27 mouse cellular contexts compared by ENCODE assay signal in the genomic region with DNA sequence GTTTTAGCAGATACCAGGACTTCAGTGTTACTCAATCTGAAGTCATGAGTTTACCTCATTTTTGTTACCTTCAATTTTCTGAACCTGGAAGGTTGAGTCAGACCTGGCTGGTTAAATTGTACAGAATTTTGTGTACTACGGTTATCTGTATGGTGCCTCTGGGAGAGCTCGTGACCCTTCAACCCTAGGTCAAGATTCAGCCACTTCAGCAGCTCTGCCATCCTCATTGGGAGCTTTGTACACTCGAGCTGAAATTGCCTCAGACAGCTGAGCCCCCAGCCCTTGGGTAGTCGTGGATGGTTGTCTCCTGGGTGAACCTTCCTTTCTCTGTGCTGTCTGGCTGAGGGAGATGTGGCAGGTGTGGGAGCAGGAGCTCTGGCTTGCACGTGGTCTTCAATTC. TPM values are rescaled to one million over a fixed set of nuclear protein-coding genes. Genes with fewer than 3 reads are reported as not detected.
DNase-seq lines count a peak whose midpoint lies in the region; ATAC-seq and TF ChIP-seq lines count a peak whose summit lies in the region.
"Had no signal": no experiment of that assay in that cellular context is flagged by ENCODE, and none has a peak within 500 bp of the region (broad histone marks: within the 10 kb centered on the region; RNA-seq: fewer than 3 reads in every experiment).

No protein-coding gene starts in this region.

- H3K27me3 ChIP-seq in heart, adult 2 months (ENCODE audit: control insufficient read depth, insufficient read depth, low read length) = no peaks in the 10 kb centered on the region
- H3K27me3 ChIP-seq in lung, embryonic 15.5 days = no peaks in the 10 kb centered on the region
- H3K27me3 ChIP-seq: embryonic facial prominence, embryonic 12.5 days; embryonic facial prominence, embryonic 15.5 days; forebrain, embryonic 12.5 days had no signal

- no peak overlapping the region for H3K9ac ChIP-seq in heart, adult 2 months (ENCODE audit: low read depth, low read length)
- H3K9ac ChIP-seq in lung, embryonic 15.5 days = no peak overlapping the region
- H3K9ac ChIP-seq: embryonic facial prominence, embryonic 12.5 days; embryonic facial prominence, embryonic 15.5 days; forebrain, embryonic 12.5 days had no signal

- H3K79me2 ChIP-seq in heart, adult 2 months (replicated peaks; ENCODE audit: control insufficient read depth, insufficient read depth, low read length) = no peaks in the 10 kb centered on the region

- H3K4me1 ChIP-seq in heart, adult 2 months (ENCODE audit: control insufficient read depth, insufficient read depth, low read length) = no peaks in the 10 kb centered on the region
- 0 out of 2 replicates have a peak, but pooled peaks cover 2% of the 10 kb centered on the region for H3K4me1 ChIP-seq in lung, embryonic 15.5 days
- H3K4me1 ChIP-seq: forebrain, embryonic 12.5 days had no signal

- ATAC-seq in lung, embryonic 15.5 days (ENCODE audit: borderline replicate concordance, extremely low read depth, low FRiP score, low TSS enrichment) = no peak
- ATAC-seq: forebrain, embryonic 14.5 days; forebrain, embryonic 16.5 days had no signal

- peak; percentile 78 for DNase-seq in heart, adult 11 months
- DNase-seq in heart, adult 2 months = no peak
- no peak for DNase-seq in lung, postnatal 4 days
- peak; percentile 36 for DNase-seq in right cerebral cortex, postnatal 25 days
- no peak for DNase-seq in right cerebral cortex, adult 18-20 months
- DNase-seq in yolk sac, embryonic 10.5 days (ENCODE audit: low spot score) = peak; percentile 66
- no peak for DNase-seq in left cerebral cortex, postnatal 36 days (ENCODE audit: low spot score in 2 of 2)
- DNase-seq: adrenal gland, adult 2 months; adrenal gland, postnatal 10 days; adrenal gland, postnatal 25 days; cerebellum, adult 11 months; cerebellum, adult 18-20 months; cerebellum, adult 8-10 months; cerebellum, adult 9-11 months; cerebellum, postnatal 14 days; cerebellum, postnatal 36 days; embryo, embryonic 11 days had no signal

- intact Hi-C loops in heart, adult 2 months (cut with DNase I) = no loop called here
- intact Hi-C loops in left cerebral cortex, postnatal 36 days (cut with DNase I) = no loop called here

- no peak overlapping the region for H3K4me2 ChIP-seq in lung, embryonic 15.5 days
- H3K4me2 ChIP-seq: embryonic facial prominence, embryonic 12.5 days; embryonic facial prominence, embryonic 15.5 days; forebrain, embryonic 12.5 days had no signal

- no peak for TF ChIP-seq EP300 in heart, adult 2 months (IDR thresholded peaks at IDR 0.05; ENCODE audit: insufficient read depth, low read depth, low read length)

- H3K36me3 ChIP-seq in heart, adult 2 months (ENCODE audit: control insufficient read depth, insufficient read depth, low read length) = no peaks in the 10 kb centered on the region
- peaks cover 15% of the 10 kb centered on the region; the same call in 1 of the 2 replicates for H3K36me3 ChIP-seq in lung, embryonic 15.5 days

- no peak for TF ChIP-seq POLR2A in heart, adult 2 months (IDR thresholded peaks at IDR 0.05; ENCODE audit: insufficient read depth, low read depth, low read length)

- H3K9me3 ChIP-seq in lung, embryonic 15.5 days = no peaks in the 10 kb centered on the region
- H3K9me3 ChIP-seq: embryonic facial prominence, embryonic 12.5 days; embryonic facial prominence, embryonic 15.5 days; forebrain, embryonic 10.5 days; forebrain, embryonic 12.5 days had no signal

- H3K4me3 ChIP-seq in heart, adult 2 months = no peak overlapping the region
- no peak overlapping the region for H3K4me3 ChIP-seq in lung, embryonic 15.5 days
- H3K4me3 ChIP-seq: embryonic facial prominence, embryonic 12.5 days; embryonic facial prominence, embryonic 15.5 days; erythroblast, embryonic 14.5 days; forebrain, embryonic 10.5 days; forebrain, embryonic 12.5 days had no signal

- no peak for TF ChIP-seq CTCF in heart, adult 2 months (IDR thresholded peaks at IDR 0.05)

- no peak overlapping the region for H3K27ac ChIP-seq in heart, adult 2 months
- peak overlapping the region; percentile 4; the same call in 1 of the 2 replicates for H3K27ac ChIP-seq in lung, embryonic 15.5 days
- H3K27ac ChIP-seq: embryonic facial prominence, embryonic 12.5 days; embryonic facial prominence, embryonic 15.5 days; forebrain, embryonic 10.5 days; forebrain, embryonic 12.5 days had no signal

- 84% methylated on average over 5 of the region's 5 CpGs for WGBS in heart, adult 2 months
- WGBS in lung, embryonic 15.5 days = 54% methylated on average over 5 of the region's 5 CpGs

RNA-seq across cellular contexts. Expression of gene Bend5, which starts 17.2 kb away (rescaled TPM):
- total RNA-seq in heart, adult 2 months (2021) = 1 to 10 TPM; 5.4 to 8.1 TPM
- polyA plus RNA-seq in heart, adult 2 months (2012; rRNA removed) = 3.8 and 4.2 TPM in 2 replicates
- polyA plus RNA-seq in lung, embryonic 15.5 days (2015; fragmentation: Nextera tagmentation; extraction: Ambion mirVana) = 23.3 and 24.2 TPM in 2 replicates
- 10 to 100 TPM; 16.3 to 18.2 TPM for total RNA-seq in left cerebral cortex, postnatal 36 days (2021)
- total RNA-seq: MEL had no signal
- polyA plus RNA-seq: C2C12; erythroblast, embryonic 14.5 days had no signal

Comparison
In these comparisons a context has a peak if more than half of its experiments do, and no peak if none do; other contexts are left out.
1. DNase-seq: peak in heart, adult 11 months (single experiment), right cerebral cortex, postnatal 25 days (single experiment) and yolk sac, embryonic 10.5 days (single experiment); none in heart, adult 2 months (0 of 2), lung, postnatal 4 days (0 of 2), right cerebral cortex, adult 18-20 months (single experiment) and left cerebral cortex, postnatal 36 days (0 of 2).